Mouse (Mus musculus) MEL (cell line): ENCODE measurements around the gene Clec4b2. TPM values are rescaled to one million over a fixed set of nuclear protein-coding genes. Genes with fewer than 3 reads are reported as not detected.

Source experiments
- DNase-seq: peaks from one replicate; pipeline ENCODE4 v3.0.0; 2011; ENCODE audit warnings: low read depth, low spot score
- H3K27ac ChIP-seq: 2 replicates; pipeline ENCODE4 v1.5.1; 2012; ENCODE audit warnings: low read depth, mild to moderate bottlenecking, control low read depth, low read length, moderate library complexity; ENCODE audit not compliant: control insufficient read depth
- H3K27me3 ChIP-seq, 2 experiments: fragments of 150-350 bp in 1 of 2; sonication (generic) in 1 of 2; 2 replicates each; pipeline ENCODE4 v1.6.1; 2012; ENCODE audit warnings: low read length in 2 of 2, mild to moderate bottlenecking in 2 of 2, improper control_type of control experiment in 1 of 2, moderate library complexity in 1 of 2; ENCODE audit not compliant: insufficient read depth in 2 of 2, control insufficient read depth in 1 of 2
- H3K36me3 ChIP-seq, 2 experiments: 2 replicates each; pipeline ENCODE4 v1.6.1; 2012 to 2014; ENCODE audit warnings: low read length in 2 of 2, improper control_type of control experiment in 1 of 2, inconsistent platforms in 1 of 2, mild to moderate bottlenecking in 1 of 2; ENCODE audit not compliant: insufficient read depth in 2 of 2, control insufficient read depth in 1 of 2
- H3K4me1 ChIP-seq, 2 experiments: fragments of 150-350 bp in 1 of 2; sonication (generic) in 1 of 2; 2 replicates each; pipeline ENCODE4 v1.6.1; 2012; ENCODE audit warnings: low read length in 2 of 2, improper control_type of control experiment in 1 of 2, mild to moderate bottlenecking in 1 of 2; ENCODE audit not compliant: insufficient read depth in 2 of 2, control insufficient read depth in 1 of 2
- H3K4me3 ChIP-seq, 2 experiments: fragments of 150-350 bp in 1 of 2; sonication (generic) in 1 of 2; 2 replicates each; pipeline ENCODE4 v1.5.1; 2012; ENCODE audit warnings: low read depth in 2 of 2, low read length in 2 of 2, mild to moderate bottlenecking in 2 of 2, moderate library complexity in 2 of 2, control low read depth in 1 of 2, improper control_type of control experiment in 1 of 2; ENCODE audit not compliant: control insufficient read depth in 1 of 2, insufficient read depth in 1 of 2
- H3K79me2 ChIP-seq: 2 replicates; pipeline ENCODE4 v1.6.1; 2012; ENCODE audit warnings: mild to moderate bottlenecking, low read length, moderate library complexity; ENCODE audit not compliant: control insufficient read depth, poor library complexity, insufficient read depth
- H3K9ac ChIP-seq: 2 replicates; pipeline ENCODE4 v1.6.1; 2012; ENCODE audit warnings: low read depth, mild to moderate bottlenecking, control low read depth, low read length, moderate library complexity; ENCODE audit not compliant: control insufficient read depth, poor library complexity, severe bottlenecking
- H3K9me3 ChIP-seq: fragments of 150-350 bp; sonication (generic); replicated peaks from 2 replicates; pipeline ENCODE4 v1.6.1; 2012; ENCODE audit warnings: mild to moderate bottlenecking, low read length, improper control_type of control experiment, moderate library complexity; ENCODE audit not compliant: insufficient read depth
- CTCF ChIP-seq, 3 experiments: IDR thresholded peaks in 2 of 3; conservative IDR thresholded peaks in 1 of 3; 2 replicates each; pipeline ENCODE4 v1.5.1; 2011 to 2012; ENCODE audit warnings: low read length in 3 of 3, low read depth in 2 of 3, mild to moderate bottlenecking in 2 of 3, improper control_type of control experiment in 1 of 3, inconsistent platforms in 1 of 3, mixed read lengths in 1 of 3, moderate library complexity in 1 of 3; ENCODE audit not compliant: control insufficient read depth in 1 of 3, insufficient read depth in 1 of 3, poor library complexity in 1 of 3, severe bottlenecking in 1 of 3
- E2F4 ChIP-seq: IDR thresholded peaks from 2 replicates; pipeline ENCODE4 v1.6.1; 2011; ENCODE audit warnings: low read depth, low read length, improper control_type of control experiment, borderline replicate concordance
- ETS1 ChIP-seq: IDR thresholded peaks from 2 replicates; pipeline ENCODE4 v1.6.1; 2012; ENCODE audit warnings: low read depth, mild to moderate bottlenecking, inconsistent platforms, low read length, improper control_type of control experiment, moderate library complexity
- GABPA ChIP-seq: IDR thresholded peaks from 2 replicates; pipeline ENCODE4 v1.6.1; 2012; ENCODE audit warnings: low read depth, mild to moderate bottlenecking, inconsistent platforms, low read length, improper control_type of control experiment, moderate library complexity
- HCFC1 ChIP-seq: IDR thresholded peaks from 2 replicates; pipeline ENCODE4 v1.6.1; 2012; ENCODE audit warnings: low read depth, mild to moderate bottlenecking, inconsistent platforms, low read length, improper control_type of control experiment, moderate library complexity
- JUND ChIP-seq: IDR thresholded peaks from 2 replicates; pipeline ENCODE4 v1.6.1; 2011; ENCODE audit warnings: low read depth, mild to moderate bottlenecking, improper control_type of control experiment, low read length
- KAT2A ChIP-seq: conservative IDR thresholded peaks from 2 replicates; pipeline ENCODE4 v1.6.1; 2012; ENCODE audit warnings: low read depth, low read length, improper control_type of control experiment, inconsistent platforms
- MAFK ChIP-seq: IDR thresholded peaks from 2 replicates; pipeline ENCODE4 v1.6.1; 2011; ENCODE audit warnings: low read depth, mild to moderate bottlenecking, low read length, improper control_type of control experiment, borderline replicate concordance
- MAX ChIP-seq: IDR thresholded peaks from 2 replicates; pipeline ENCODE4 v1.6.1; 2011; ENCODE audit warnings: low read length, improper control_type of control experiment
- MEF2A ChIP-seq: IDR thresholded peaks from 2 replicates; pipeline ENCODE4 v1.6.1; 2014; ENCODE audit warnings: low read depth, mild to moderate bottlenecking, inconsistent platforms, low read length, improper control_type of control experiment; ENCODE audit not compliant: poor library complexity, insufficient replicate concordance, severe bottlenecking; ENCODE audit errors: extremely low read depth
- MYB ChIP-seq: IDR thresholded peaks from 2 replicates; pipeline ENCODE4 v1.6.1; 2011; ENCODE audit warnings: mild to moderate bottlenecking, low read depth, low read length, improper control_type of control experiment
- MYC ChIP-seq: IDR thresholded peaks from 2 replicates; pipeline ENCODE4 v1.6.1; 2011; ENCODE audit warnings: low read depth, mild to moderate bottlenecking, low read length, improper control_type of control experiment, moderate library complexity
- NRF1 ChIP-seq: IDR thresholded peaks from 2 replicates; pipeline ENCODE4 v1.6.1; 2014; ENCODE audit warnings: low read depth, mild to moderate bottlenecking, inconsistent platforms, low read length, improper control_type of control experiment, moderate library complexity; ENCODE audit not compliant: poor library complexity, insufficient read depth, severe bottlenecking
- POLR2AphosphoS2 ChIP-seq: IDR thresholded peaks from 2 replicates; pipeline ENCODE4 v1.6.1; 2011; ENCODE audit warnings: low read length, improper control_type of control experiment
- RAD21 ChIP-seq: IDR thresholded peaks from 2 replicates; pipeline ENCODE4 v1.6.1; 2011; ENCODE audit warnings: mild to moderate bottlenecking, low read depth, low read length, improper control_type of control experiment
- SIN3A ChIP-seq: IDR thresholded peaks from 2 replicates; pipeline ENCODE4 v1.6.1; 2012; ENCODE audit warnings: low read length, improper control_type of control experiment, inconsistent platforms
- SMC3 ChIP-seq: IDR thresholded peaks from 2 replicates; pipeline ENCODE4 v1.6.1; 2011; ENCODE audit warnings: low read depth, low read length, improper control_type of control experiment
- TCF12 ChIP-seq: IDR thresholded peaks from 2 replicates; pipeline ENCODE4 v1.6.1; 2014; ENCODE audit warnings: low read depth, mild to moderate bottlenecking, inconsistent platforms, low read length, improper control_type of control experiment, moderate library complexity
- USF2 ChIP-seq, 2 experiments: IDR thresholded peaks; 2 replicates each; pipeline ENCODE4 v1.6.1; 2011 to 2012; ENCODE audit warnings: improper control_type of control experiment in 2 of 2, low read length in 2 of 2, borderline replicate concordance in 1 of 2, inconsistent platforms in 1 of 2, low read depth in 1 of 2, mild to moderate bottlenecking in 1 of 2; ENCODE audit not compliant: insufficient read depth in 1 of 2
- ZKSCAN1 ChIP-seq: IDR thresholded peaks from 2 replicates; pipeline ENCODE4 v1.6.1; 2012; ENCODE audit warnings: low read depth, mild to moderate bottlenecking, inconsistent platforms, low read length, improper control_type of control experiment, moderate library complexity
- ZMIZ1 ChIP-seq: IDR thresholded peaks from 2 replicates; pipeline ENCODE4 v1.6.1; 2012; ENCODE audit warnings: low read depth, mild to moderate bottlenecking, inconsistent platforms, low read length, improper control_type of control experiment, moderate library complexity
- polyA plus RNA-seq, 2 experiments: library from polyadenylated mRNA; stranded (reverse) in 1 of 2; unstranded in 1 of 2; fragments of >175 nt in 1 of 2; fragments of >200 nt in 1 of 2; gene quantifications; 2 replicates each; pipeline versions ENCODE4 v1.2.1 to v1.2.4; 2012; ENCODE audit warnings: low replicate concordance in 2 of 2, low read depth in 1 of 2; ENCODE audit not compliant: insufficient read length in 2 of 2, insufficient read depth in 1 of 2, missing spikeins in 1 of 2
- total RNA-seq: library from RNA; depleted of rRNA; stranded (reverse); fragments of 300-350 nt; gene quantifications from 2 replicates; pipeline ENCODE4 v1.2.3, GENCODE M21; 2012

Clec4b2 gene
- total and polyA plus RNA-seq, 3 experiments, result not detected

- DNase-seq, result no peak
- H3K27me3 ChIP-seq, result no peaks in the 10 kb centered on the region
- H3K79me2 ChIP-seq, result no peaks in the 10 kb centered on the region
- no peaks in the 10 kb centered on the region; a peak in 1 of 4 replicates for H3K4me1 ChIP-seq
- H3K4me3 ChIP-seq, result no peak overlapping the region
- no peaks in the 10 kb centered on the region for H3K9me3 ChIP-seq
- TF ChIP-seq MEF2A (no peak), CTCF (IDR thresholded peaks at IDR 0.05 in 2 of 3, conservative IDR thresholded peaks at IDR 0.05 in 1 of 3; ENCODE audit: control insufficient read depth in 1 of 3, insufficient read depth in 1 of 3, low read depth in 2 of 3, low read length in 3 of 3, poor library complexity in 1 of 3, severe bottlenecking in 1 of 3) (no peak), MAFK (no peak), KAT2A (no peak), GABPA (no peak), POLR2AphosphoS2 (no peak), ZKSCAN1 (no peak), HCFC1 (no peak), USF2 (IDR thresholded peaks at IDR 0.05; ENCODE audit: borderline replicate concordance in 1 of 2, insufficient read depth in 1 of 2, low read depth in 1 of 2, low read length in 2 of 2) (no peak), ETS1 (no peak), E2F4 (no peak), ZMIZ1 (no peak), MAX (no peak), MYB (no peak), NRF1 (no peak), SIN3A (no peak), SMC3 (no peak), JUND (no peak), TCF12 (no peak), RAD21 (no peak)
- H3K36me3 ChIP-seq, result peaks cover 0 to 2% of the 10 kb centered on the region in 2 experiments; a peak in 1 of 4 replicates
- no peak overlapping the region for H3K9ac ChIP-seq
- H3K27ac ChIP-seq, result no peak overlapping the region
Observed at GRCm38 (mm10) chr6:123211726-123212125, 39.0 kb downstream of the Clec4b2 start.

GRCm38 (mm10) chr6:123227519-123228166, 55.0 kb downstream of the Clec4b2 start:
- H3K9ac ChIP-seq, result no peak overlapping the region
- no peaks in the 10 kb centered on the region for H3K9me3 ChIP-seq
- DNase-seq, result peak; percentile 24
- TF ChIP-seq MYC (no peak), ETS1 (peak; percentile 37; the same call in 1 of the 2 replicates)
- no peaks in the 10 kb centered on the region for H3K4me1 ChIP-seq
- H3K36me3 ChIP-seq, result no peaks in the 10 kb centered on the region
- no peaks in the 10 kb centered on the region for H3K79me2 ChIP-seq
- H3K4me3 ChIP-seq, result no peak overlapping the region
- peaks cover 0 to 2% of the 10 kb centered on the region in 2 experiments; a peak in 1 of 4 replicates for H3K27me3 ChIP-seq
- H3K27ac ChIP-seq, result no peak overlapping the region
